Mouse (Mus musculus) layer of hippocampus, adult 9-11 months (tissue): ENCODE data around the gene Frat2.
A peak's percentile ranks its signal among the peaks of the same experiment; 100 is the strongest.

Experiments used
- DNase-seq: peaks from one replicate; pipeline ENCODE4 v3.0.0; 2022

Frat2 gene

GRCm38 (mm10) chr19:41844345-41844744 lies 3.6 kb downstream of the Frat2 start:
- no peak for DNase-seq

- no peak for DNase-seq
Measured at GRCm38 (mm10) chr19:41842706-41843105, 5.2 kb downstream of the Frat2 start.

- DNase-seq, result no peak
Measured at GRCm38 (mm10) chr19:41842196-41842595, 5.7 kb downstream of the Frat2 start.

- no peak for DNase-seq
Measured at GRCm38 (mm10) chr19:41841105-41841750, 6.7 kb downstream of the Frat2 start.

GRCm38 (mm10) chr19:41839685-41840084 lies 8.2 kb downstream of the Frat2 start:
- DNase-seq, result no peak

- no peak for DNase-seq
Measured at GRCm38 (mm10) chr19:41838808-41839207, 9.1 kb downstream of the Frat2 start.

- DNase-seq, result no peak
Measured at GRCm38 (mm10) chr19:41837917-41838261, 10.0 kb downstream of the Frat2 start.

- no peak for DNase-seq
Measured at GRCm38 (mm10) chr19:41837194-41837916, 10.6 kb downstream of the Frat2 start.

GRCm38 (mm10) chr19:41836719-41837118 lies 11.2 kb downstream of the Frat2 start:
- DNase-seq, result no peak

- peak; percentile 63 for DNase-seq
Measured at GRCm38 (mm10) chr19:41835816-41836215, 12.1 kb downstream of the Frat2 start.

GRCm38 (mm10) chr19:41835407-41835806 lies 12.5 kb downstream of the Frat2 start:
- DNase-seq, result no peak

GRCm38 (mm10) chr19:41832501-41833201 lies 15.3 kb downstream of the Frat2 start:
- DNase-seq, result peak; percentile 16

- DNase-seq, result no peak
Measured at GRCm38 (mm10) chr19:41831718-41832391, 16.1 kb downstream of the Frat2 start.

- peak; percentile 49 for DNase-seq
Measured at GRCm38 (mm10) chr19:41831101-41831570, 16.8 kb downstream of the Frat2 start.

- DNase-seq, result peak; percentile 32
Measured at GRCm38 (mm10) chr19:41830106-41831031, 17.6 kb downstream of the Frat2 start.

GRCm38 (mm10) chr19:41829381-41830105 lies 18.4 kb downstream of the Frat2 start, which contains the start of gene Frat1:
TSS of gene Frat1 (plus strand) at chr19:41829970.
- DNase-seq, result peak; percentile 93

GRCm38 (mm10) chr19:41828941-41829340 lies 19.0 kb downstream of the Frat2 start:
- DNase-seq, result no peak

GRCm38 (mm10) chr19:41826529-41826928 lies 21.4 kb downstream of the Frat2 start:
- DNase-seq, result no peak

- no peak for DNase-seq
Measured at GRCm38 (mm10) chr19:41824950-41825349, 23.0 kb downstream of the Frat2 start.

- DNase-seq, result no peak
Measured at GRCm38 (mm10) chr19:41822589-41822988, 25.3 kb downstream of the Frat2 start.

- no peak for DNase-seq
Measured at GRCm38 (mm10) chr19:41821436-41821835, 26.5 kb downstream of the Frat2 start.
